Mouse (Mus musculus) kidney, adult 2 months (tissue): ENCODE results near the gene Dnajb2. TPM values are rescaled to one million over a fixed set of nuclear protein-coding genes. Genes with fewer than 3 reads are reported as not detected.
A peak's percentile ranks its signal among the peaks of the same experiment; 100 is the strongest.

Source experiments
- DNase-seq: peaks from one replicate; pipeline ENCODE4 v3.0.0; 2021
- H3K27ac ChIP-seq: fragments of 200-500 bp; 2 replicates; pipeline ENCODE4 v1.5.1; 2012; ENCODE audit warnings: low read depth, low read length, control low read depth, inconsistent platforms; ENCODE audit not compliant: insufficient read depth
- H3K27me3 ChIP-seq: fragments of 200-500 bp; replicated peaks from 2 replicates; pipeline ENCODE4 v1.6.1; 2012; ENCODE audit warnings: mild to moderate bottlenecking, moderate library complexity, low read length, inconsistent platforms; ENCODE audit not compliant: control insufficient read depth, insufficient read depth
- H3K36me3 ChIP-seq: fragments of 200-500 bp; 2 replicates; pipeline ENCODE4 v1.6.1; 2012; ENCODE audit warnings: mild to moderate bottlenecking, moderate library complexity, low read length, inconsistent platforms; ENCODE audit not compliant: control insufficient read depth, insufficient read depth
- H3K4me1 ChIP-seq: fragments of 200-500 bp; 2 replicates; pipeline ENCODE4 v1.6.1; 2011; ENCODE audit warnings: low read length; ENCODE audit not compliant: control insufficient read depth, insufficient read depth
- H3K4me3 ChIP-seq: fragments of 200-500 bp; 2 replicates; pipeline ENCODE4 v1.5.1; 2011; ENCODE audit warnings: mild to moderate bottlenecking, low read depth, low read length, control low read depth; ENCODE audit not compliant: insufficient read depth
- CTCF ChIP-seq: fragments of 200-500 bp; conservative IDR thresholded peaks from 2 replicates; pipeline ENCODE4 v1.5.1; 2011; ENCODE audit warnings: low read depth, mild to moderate bottlenecking, control low read depth, low read length, moderate library complexity, mixed read lengths; ENCODE audit not compliant: insufficient read depth, insufficient read length
- POLR2A ChIP-seq: fragments of 200-500 bp; IDR thresholded peaks from one replicate; pipeline ENCODE4 v1.6.1; 2011; ENCODE audit warnings: low read depth, low read length, control low read depth
- WGBS: fragments of 180-500 bp; shearing (Covaris S2); methylation state at CpG from one replicate; pipeline ENCODE4 v1.1.7; 2018; 5-methylcytosine and 5-hydroxymethylcytosine counted together
- polyA plus RNA-seq: library from polyadenylated mRNA; depleted of rRNA; stranded (reverse); fragments of >200 nt; gene quantifications from 2 replicates; pipeline ENCODE4 v1.2.3, GENCODE M21; 2012

Dnajb2 gene
- polyA plus RNA-seq, 1 experiment: 42.6 TPM

GRCm38 (mm10) chr1:75213096-75213495 is 23.1 kb upstream of the Dnajb2 start:
- Histone ChIP-seq H3K4me1 (peaks cover 37% of the 10 kb centered on the region), H3K27ac (0 out of 2 replicates have a peak overlapping the region, but pooled peaks have one; percentile 88), H3K27me3 (no peaks in the 10 kb centered on the region), H3K36me3 (peaks cover 10% of the 10 kb centered on the region; the same call in 1 of the 2 replicates), H3K4me3 (no peak overlapping the region)
- WGBS: 72% methylated on average over 7 of the region's 7 CpGs
- no peak for TF ChIP-seq POLR2A
- TF ChIP-seq CTCF: no peak
- DNase-seq: no peak

- Histone ChIP-seq H3K36me3 (peaks cover 10% of the 10 kb centered on the region; the same call in 1 of the 2 replicates), H3K4me3 (no peak overlapping the region), H3K27me3 (no peaks in the 10 kb centered on the region), H3K27ac (peak overlapping the region; percentile 95), H3K4me1 (peaks cover 37% of the 10 kb centered on the region)
- peak; percentile 67 for TF ChIP-seq POLR2A
- TF ChIP-seq CTCF: no peak
- 34% methylated on average over 2 of the region's 2 CpGs for WGBS
- DNase-seq: peak; percentile 97
These were observed 21.8 kb upstream of the Dnajb2 start for GRCm38 (mm10) chr1:75214442-75214841.

DNA sequence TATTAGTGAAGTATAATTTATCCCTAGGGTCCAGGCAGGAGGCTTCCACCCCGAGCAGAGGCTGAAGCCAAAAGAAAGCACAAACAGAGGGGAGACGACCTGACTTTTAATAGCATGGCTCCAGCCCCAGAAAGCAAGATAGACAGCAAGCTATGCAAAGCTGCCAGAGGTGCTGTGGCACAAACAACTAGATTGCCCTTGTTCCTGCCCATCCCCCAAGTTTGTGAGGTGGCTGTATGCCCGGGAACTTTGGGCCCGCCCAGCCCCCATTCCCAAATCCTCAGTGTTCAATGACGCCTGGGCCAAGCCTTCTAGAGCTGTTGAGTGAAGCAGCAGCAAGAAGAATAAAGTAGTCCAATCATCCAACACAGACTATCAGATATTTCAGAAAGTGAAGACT is 21.3 kb upstream of the Dnajb2 start:
- TF ChIP-seq POLR2A: no peak
- no peak for TF ChIP-seq CTCF
- WGBS: 25% methylated on average over 5 of the region's 5 CpGs
- Histone ChIP-seq H3K27me3 (no peaks in the 10 kb centered on the region), H3K36me3 (peaks cover 10% of the 10 kb centered on the region; the same call in 1 of the 2 replicates), H3K4me3 (no peak overlapping the region), H3K4me1 (peaks cover 39% of the 10 kb centered on the region), H3K27ac (peak overlapping the region; percentile 95)
- peak; percentile 93 for DNase-seq

DNA sequence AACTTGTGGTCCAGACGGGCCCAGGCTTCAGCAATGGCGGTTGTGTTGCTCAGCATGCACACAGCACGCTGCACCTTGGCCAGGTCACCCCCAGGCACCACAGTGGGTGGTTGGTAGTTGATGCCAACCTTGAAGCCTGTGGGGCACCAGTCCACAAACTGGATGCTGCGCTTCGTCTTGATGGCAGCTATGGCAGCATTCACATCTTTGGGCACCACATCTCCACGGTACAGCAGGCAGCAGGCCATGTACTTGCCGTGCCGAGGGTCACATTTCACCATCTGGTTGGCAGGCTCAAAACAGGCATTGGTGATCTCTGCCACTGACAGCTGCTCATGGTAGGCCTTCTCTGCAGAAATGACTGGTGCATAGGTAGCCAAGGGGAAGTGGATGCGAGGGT is 20.4 kb upstream of the Dnajb2 start:
- Histone ChIP-seq H3K4me1 (peaks cover 40% of the 10 kb centered on the region), H3K4me3 (no peak overlapping the region), H3K36me3 (peaks cover 10% of the 10 kb centered on the region; the same call in 1 of the 2 replicates), H3K27ac (peak overlapping the region; percentile 95), H3K27me3 (no peaks in the 10 kb centered on the region)
- TF ChIP-seq CTCF: no peak
- 57% methylated on average over 9 of the region's 9 CpGs for WGBS
- peak; percentile 38 for DNase-seq

- 42% methylated on average over 13 of the region's 13 CpGs for WGBS
- TF ChIP-seq POLR2A: no peak
- TF ChIP-seq CTCF: no peak
- Histone ChIP-seq H3K27ac (peak overlapping the region; percentile 80), H3K36me3 (peaks cover 10% of the 10 kb centered on the region; the same call in 1 of the 2 replicates), H3K4me1 (peaks cover 35% of the 10 kb centered on the region), H3K4me3 (peak overlapping the region; percentile 80), H3K27me3 (no peaks in the 10 kb centered on the region)
- DNase-seq: peak; percentile 60
These were observed 19.2 kb upstream of the Dnajb2 start for GRCm38 (mm10) chr1:75216797-75217585.

DNA sequence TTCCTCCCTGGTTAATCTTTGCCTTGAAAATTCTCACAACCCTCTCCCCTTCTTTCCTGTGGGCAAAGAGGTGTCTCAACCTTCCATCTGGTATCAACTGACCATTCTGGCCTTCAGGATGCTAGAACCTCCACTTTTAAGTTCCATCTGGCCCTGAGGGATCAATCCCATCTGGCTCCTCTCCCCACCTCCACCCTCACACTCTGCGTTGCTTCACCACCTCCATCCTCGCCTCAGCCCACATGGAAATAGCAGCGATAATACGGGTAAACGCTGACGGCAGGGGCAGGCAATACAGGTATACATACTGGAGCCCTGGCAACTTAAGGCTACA is 18.3 kb upstream of the Dnajb2 start:
- DNase-seq: no peak
- WGBS: 3% methylated on average over 6 of the region's 6 CpGs
- peak overlapping the region; percentile 80 for H3K27ac ChIP-seq
- peaks cover 30% of the 10 kb centered on the region for H3K4me1 ChIP-seq
- no peaks in the 10 kb centered on the region for H3K27me3 ChIP-seq
- TF ChIP-seq POLR2A (no peak), CTCF (no peak)
- H3K36me3 ChIP-seq: peaks cover 10% of the 10 kb centered on the region; the same call in 1 of the 2 replicates
- H3K4me3 ChIP-seq: peak overlapping the region; percentile 80

DNA sequence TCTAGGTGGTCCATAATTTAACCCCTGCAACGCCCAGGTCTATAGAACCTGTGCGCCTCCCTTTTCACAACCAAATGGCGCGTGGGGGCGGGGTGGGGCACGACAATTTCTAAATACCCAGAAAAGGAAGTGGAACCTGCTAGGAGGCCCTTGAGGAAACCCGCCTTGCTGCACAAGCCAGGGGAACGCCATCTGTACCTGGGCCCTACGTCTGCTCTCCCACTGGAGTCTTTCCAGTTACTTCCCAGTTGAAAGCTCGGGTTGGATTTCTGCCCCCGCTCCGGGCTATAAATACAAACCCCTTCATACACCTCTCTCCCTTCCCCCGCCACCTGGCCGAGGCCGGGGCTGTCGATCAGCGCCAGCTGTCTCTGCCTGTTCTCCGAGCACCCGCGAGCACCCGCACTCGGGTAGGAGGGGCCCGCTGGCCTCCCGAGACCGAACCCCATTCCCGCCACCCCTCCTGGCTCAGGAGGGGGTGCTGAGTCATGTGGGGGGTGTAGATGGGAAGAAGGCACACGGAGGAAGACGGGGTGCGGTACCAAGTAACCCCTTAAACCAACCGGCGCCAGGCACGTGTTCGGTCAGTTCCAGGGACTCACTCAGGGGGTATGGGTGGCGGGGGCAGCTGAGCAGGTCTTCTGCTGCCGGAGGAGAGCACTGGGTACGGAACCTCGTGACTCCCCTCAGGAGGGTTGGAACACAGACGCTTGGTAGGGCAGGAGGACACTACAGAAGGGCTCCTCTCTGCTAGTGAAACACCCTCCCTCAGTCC is 17.8 kb upstream of the Dnajb2 start:
- WGBS: 1% methylated on average over 38 of the region's 38 CpGs

More for the DNA sequence above, 17.8 kb upstream of the Dnajb2 start:
- Histone ChIP-seq H3K4me1 (peaks cover 28% of the 10 kb centered on the region), H3K4me3 (peak overlapping the region; percentile 80), H3K36me3 (peaks cover 7% of the 10 kb centered on the region; the same call in 1 of the 2 replicates), H3K27me3 (no peaks in the 10 kb centered on the region), H3K27ac (peak overlapping the region; percentile 80)
- DNase-seq: peak; percentile 48
- TF ChIP-seq POLR2A: peak; percentile 5
- no peak for TF ChIP-seq CTCF
